Mouse (Mus musculus): ENCODE results near the gene Tedc2. TPM values are rescaled to one million over a fixed set of nuclear protein-coding genes. Genes with fewer than 3 reads are reported as not detected.

Tedc2 gene
- total RNA-seq (2021): 1 to 10 TPM; 5.7 to 6.4 TPM
- long read RNA-seq, experiment 1, transcript Tedc2-201 (10 exons, 2,166 nt): major isoform, 9 of 12 reads
- long read RNA-seq, experiment 1, partial matches to known transcripts: 1 of 12 reads
- long read RNA-seq, experiment 1, other reads (novel, unspliced or antisense): 1 of 12 reads
- long read RNA-seq, experiment 2, transcript Tedc2-201 (10 exons, 2,166 nt): major isoform, 6 of 8 reads
- long read RNA-seq, experiment 2, partial matches to known transcripts: 0 of 8 reads
- long read RNA-seq, experiment 2, other reads (novel, unspliced or antisense): 1 of 8 reads

- peak; percentile 97 to 98 for DNase-seq
Observed at GRCm38 (mm10) chr17:24220435-24221411, at the start of gene Tedc2. Tedc2 (minus strand) TSS chr17:24220851.

GRCm38 (mm10) chr17:24267133-24267532 lies 46.5 kb upstream of the Tedc2 start:
- DNase-seq: no peak

- DNase-seq: no peak
Observed at GRCm38 (mm10) chr17:24264766-24265165, 44.1 kb upstream of the Tedc2 start.

GRCm38 (mm10) chr17:24260516-24260915 lies 39.9 kb upstream of the Tedc2 start:
- DNase-seq: no peak

DNA sequence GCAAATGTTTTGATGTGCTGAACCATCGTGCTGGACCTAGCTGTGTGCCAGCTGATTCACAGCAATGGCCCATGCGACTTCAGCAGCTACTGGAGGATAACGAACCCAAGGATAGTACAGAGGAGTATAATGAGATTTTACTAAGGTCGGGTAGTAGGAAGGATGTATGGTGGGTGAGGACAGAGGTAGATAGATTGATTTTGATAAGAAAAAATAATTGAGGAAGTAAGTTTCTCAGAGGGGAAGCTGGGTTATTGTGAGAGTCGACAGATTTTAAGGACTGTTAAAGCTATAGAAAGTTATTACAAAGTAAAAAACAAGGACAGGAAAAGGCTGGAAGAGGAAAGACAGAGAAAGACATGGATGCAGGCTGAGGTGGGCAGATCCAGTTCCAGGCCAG lies 39.1 kb upstream of the Tedc2 start:
- DNase-seq: peak; percentile 10 to 13

DNA sequence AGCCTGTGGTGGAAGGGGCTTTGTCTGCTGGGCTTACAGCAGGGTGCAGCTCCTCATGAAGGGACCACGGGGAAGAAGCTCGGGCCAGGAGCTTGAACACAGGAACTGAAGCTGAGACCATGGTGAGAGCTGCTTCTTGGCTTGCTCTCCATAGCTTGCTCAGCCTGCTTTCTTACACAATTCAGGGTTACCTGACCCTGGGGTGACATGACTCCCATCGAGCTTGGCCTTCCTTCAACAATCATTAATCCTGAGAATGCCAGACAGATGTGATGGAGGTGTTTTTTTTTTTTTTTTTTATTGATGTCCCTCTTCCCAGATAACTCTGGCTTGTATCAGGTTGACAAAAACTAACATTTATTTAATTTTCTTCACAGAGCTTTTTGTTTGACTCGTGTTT lies 38.3 kb upstream of the Tedc2 start:
- peak; percentile 32 to 35 for DNase-seq

- DNase-seq: no peak
Observed at GRCm38 (mm10) chr17:24252329-24252728, 31.7 kb upstream of the Tedc2 start.

DNA sequence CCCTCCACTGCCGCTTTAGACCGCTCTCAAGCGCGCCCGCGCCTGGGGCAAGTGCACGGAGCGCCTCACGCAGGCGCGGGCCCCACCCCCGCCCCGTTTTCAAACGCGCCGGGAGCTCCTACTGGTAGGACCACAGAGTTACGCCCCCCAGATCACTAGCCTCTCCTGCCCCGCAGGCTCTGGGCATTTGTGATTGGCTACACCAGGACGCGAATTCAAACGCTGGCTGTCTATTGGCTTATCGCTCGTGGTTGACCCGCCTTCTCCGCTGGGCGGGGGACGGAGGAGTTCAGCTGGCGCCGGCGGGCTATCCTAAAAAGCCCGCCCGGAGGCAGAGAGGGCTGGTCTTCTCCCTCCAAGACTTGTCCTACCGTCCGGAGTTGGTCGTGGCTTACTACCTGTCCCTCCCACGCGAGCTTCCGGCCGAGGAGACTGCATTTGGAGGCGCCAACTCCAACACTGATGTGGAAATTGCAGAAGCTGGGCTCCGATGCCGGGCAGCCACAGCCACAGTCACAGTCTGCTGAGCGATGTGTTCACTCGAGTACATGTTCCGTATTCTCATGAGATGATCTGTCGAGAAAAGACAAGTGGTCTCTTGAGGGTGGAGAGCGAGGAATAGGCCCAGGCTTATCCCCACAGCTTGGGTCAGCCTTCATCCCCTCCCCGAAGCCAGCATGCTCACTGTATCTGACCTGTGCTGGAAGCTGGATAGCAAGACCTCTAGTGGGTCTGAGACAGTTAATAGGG lies 30.8 kb upstream of the Tedc2 start, which contains the start of gene Ccnf:
TSS of gene Ccnf (minus strand) at position 165 of the 750 bp plus-strand sequence.
- DNase-seq: peak; percentile 98

DNA sequence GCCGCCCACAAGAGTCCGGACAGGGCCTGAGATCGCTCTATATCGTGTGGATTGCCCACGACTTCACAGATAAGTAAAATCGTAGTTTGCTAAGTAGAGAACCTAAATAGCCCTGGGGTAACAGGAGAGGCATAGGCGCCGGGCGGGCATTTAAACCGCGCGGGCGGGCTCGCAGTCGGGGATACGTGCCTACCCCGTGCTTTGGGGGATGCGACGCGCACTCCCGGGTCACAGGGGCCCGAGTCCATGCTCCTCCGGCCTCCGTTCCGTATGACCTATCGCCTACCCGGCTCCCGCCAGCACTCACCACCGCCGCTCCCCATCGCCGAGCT lies 30.3 kb upstream of the Tedc2 start:
- no peak for DNase-seq

DNA sequence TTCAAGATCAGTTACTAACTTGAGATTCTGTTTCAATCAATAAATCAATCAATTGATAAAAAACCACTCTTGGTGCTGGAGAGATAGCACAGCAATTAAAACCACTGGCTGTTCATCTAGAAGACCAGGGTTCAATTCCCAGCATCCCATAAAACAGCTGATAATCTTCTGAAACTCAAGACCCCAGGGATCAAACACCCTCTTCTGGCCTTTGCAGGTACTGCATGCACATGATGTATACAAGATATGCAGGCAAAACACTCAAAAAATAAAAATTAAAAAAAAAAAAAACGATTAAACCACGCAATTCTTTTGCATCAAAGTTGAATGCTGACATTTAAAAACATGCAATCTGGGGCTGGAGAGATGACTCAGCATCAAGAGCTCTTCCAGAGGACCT lies 28.0 kb upstream of the Tedc2 start:
- no peak for DNase-seq

GRCm38 (mm10) chr17:24244061-24244460 lies 23.4 kb upstream of the Tedc2 start:
- no peak for DNase-seq

DNA sequence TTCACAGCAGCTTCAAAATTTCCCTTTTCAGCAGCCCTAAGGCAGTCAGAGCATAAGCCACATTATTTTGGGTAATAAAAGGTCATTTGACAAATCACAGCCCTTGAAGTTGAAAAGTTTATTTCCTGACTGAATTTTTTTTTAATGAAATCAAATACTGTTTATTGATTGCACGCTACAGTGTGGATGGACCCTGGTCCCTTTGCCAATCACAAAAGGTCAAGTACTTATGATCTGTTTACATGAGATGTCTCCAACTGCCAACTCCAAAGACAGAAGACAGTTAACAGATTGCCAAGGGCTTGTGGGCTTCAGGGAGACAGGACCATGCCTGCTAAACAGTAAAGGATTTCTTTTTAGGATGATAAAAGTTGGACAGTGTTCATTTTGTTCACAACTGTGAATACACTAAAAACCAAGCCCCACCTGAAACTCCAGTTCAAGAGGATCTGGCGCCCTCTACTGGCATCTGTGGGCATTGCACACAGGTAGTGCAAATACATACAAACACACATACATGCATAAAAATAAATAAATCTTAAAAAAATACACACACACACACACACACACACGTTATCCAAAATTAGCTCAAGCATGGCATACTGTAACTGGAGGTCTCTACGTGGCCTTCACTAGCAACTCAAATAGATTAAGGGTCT lies 22.8 kb upstream of the Tedc2 start:
- peak; percentile 31 to 34 for DNase-seq

DNA sequence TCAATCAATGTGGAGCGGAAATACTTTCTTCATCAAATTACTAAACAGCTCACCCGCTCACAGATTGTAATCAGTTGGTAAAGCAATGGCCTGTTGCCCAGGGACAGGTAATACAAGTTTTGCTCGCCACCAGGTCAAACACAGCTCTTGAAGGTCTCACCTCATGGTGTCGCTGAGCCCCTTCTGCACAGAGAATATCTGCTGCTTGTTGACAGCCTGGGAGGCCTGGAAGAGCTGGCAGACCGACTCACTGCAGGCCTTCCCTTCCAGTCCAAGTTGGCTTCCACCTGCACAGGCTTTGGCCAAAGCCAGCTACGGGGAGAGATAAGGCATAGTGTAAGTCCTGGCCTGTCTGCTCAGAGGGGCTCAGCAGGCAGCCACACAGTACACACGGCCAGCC lies 16.3 kb upstream of the Tedc2 start:
- DNase-seq: no peak

DNA sequence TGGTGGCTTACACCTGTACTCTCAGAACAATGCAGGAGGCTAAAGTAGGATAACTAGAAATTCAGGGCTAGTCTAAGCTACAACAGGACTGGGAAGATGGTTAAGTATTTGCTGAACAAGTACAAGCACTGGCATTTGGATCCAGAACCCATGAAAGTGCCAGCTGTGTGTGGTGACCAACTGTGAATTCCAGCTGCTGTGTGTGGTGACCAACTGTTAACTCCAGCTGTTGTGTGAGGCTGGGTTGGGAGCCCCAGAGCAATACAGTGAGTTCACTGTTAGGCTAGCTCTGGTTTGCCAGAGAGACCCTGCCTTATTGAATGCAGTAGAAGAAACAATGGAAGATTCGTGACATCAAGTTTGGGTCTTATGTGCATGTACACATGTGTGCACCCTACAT lies 15.8 kb upstream of the Tedc2 start:
- DNase-seq: no peak

GRCm38 (mm10) chr17:24227941-24228340 lies 7.3 kb upstream of the Tedc2 start:
- no peak for DNase-seq

- DNase-seq: no peak
Observed at GRCm38 (mm10) chr17:24226721-24227120, 6.1 kb upstream of the Tedc2 start.

DNA sequence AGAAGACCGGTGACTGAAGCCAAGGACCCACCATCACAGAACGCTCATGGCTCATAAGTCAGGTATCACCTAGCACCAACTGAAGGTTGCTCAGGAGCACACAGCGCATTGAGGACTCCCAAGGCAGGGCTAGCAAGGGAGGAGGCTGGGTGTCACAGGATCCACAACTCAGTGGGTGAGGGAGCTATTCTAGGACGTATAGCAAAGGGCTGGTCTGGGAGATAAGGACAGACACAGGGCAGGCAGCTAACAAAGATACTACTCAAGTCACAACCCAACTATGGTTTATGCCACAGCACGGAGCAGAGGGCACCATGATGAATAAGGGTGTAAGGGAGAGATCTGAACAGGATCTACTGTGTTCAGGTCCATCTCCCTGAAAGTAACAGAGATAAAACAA lies 5.2 kb upstream of the Tedc2 start:
- no peak for DNase-seq

GRCm38 (mm10) chr17:24224741-24225140 lies 4.1 kb upstream of the Tedc2 start:
- no peak for DNase-seq

DNA sequence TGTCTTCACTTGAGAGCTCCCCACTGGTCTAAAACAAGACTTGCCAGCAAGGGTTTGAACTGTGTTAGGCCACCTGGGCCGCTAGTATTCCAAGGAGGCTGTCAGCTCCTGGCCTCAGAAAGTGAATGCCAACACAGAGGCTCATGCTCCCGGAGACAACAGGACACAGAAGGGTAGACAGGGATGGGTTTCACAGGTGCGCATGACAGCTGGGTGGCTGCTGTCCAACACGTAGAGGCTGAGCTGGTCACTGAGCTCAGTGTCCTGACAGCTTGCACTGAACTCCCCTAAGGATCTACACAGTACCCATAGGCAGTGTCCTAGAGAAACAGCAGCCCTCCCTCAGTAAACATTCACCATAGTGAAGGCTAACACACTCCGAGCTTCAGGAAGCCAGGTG lies 2.9 kb upstream of the Tedc2 start:
- DNase-seq: no peak

- DNase-seq: no peak
Observed at GRCm38 (mm10) chr17:24222653-24223052, 2.0 kb upstream of the Tedc2 start.

GRCm38 (mm10) chr17:24216836-24217235 lies 3.8 kb downstream of the Tedc2 start:
- no peak for DNase-seq

- DNase-seq: no peak
Observed at GRCm38 (mm10) chr17:24213186-24213585, 7.5 kb downstream of the Tedc2 start.

Data from adrenal gland, postnatal 36 days (tissue).